Mouse (Mus musculus): ENCODE results near the gene Gm10944. TPM values are rescaled to one million over a fixed set of nuclear protein-coding genes. Genes with fewer than 3 reads are reported as not detected.

The Gm10944 gene
- total RNA-seq (2021): not detected
- long read RNA-seq, experiment 1: 0 reads
- long read RNA-seq, experiment 2: 0 reads

- DNase-seq (ENCODE audit: low spot score in 2 of 2): no peak
These were observed at the start of gene Gm10944 for GRCm38 (mm10) chr10:10681048-10681447. Gm10944 (plus strand) TSS chr10:10681348.

GRCm38 (mm10) chr10:10655991-10656390 lies 25.2 kb upstream of the Gm10944 start:
- no peak for DNase-seq (ENCODE audit: low spot score in 2 of 2)

DNA sequence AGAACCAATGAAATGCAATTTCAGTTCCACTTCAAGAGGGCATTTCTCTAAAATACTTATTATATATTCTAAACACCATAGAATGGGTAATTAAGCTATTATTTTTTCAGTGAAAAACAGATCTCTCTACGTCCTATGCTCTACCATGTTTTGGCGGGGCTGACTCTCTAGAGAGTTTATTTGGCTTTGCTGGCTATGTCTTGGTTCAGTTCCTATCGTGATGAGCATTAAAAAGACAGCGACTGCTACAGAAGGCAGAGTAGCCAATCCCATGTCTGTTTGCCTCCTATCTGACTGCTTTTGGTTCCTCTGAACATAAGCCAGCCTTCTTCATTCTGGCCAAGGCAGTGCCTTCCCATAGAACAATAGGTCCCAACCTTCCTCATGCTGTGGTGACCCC lies 24.5 kb upstream of the Gm10944 start:
- DNase-seq (ENCODE audit: low spot score in 2 of 2): no peak

- DNase-seq (ENCODE audit: low spot score in 2 of 2): no peak
These were observed 22.0 kb upstream of the Gm10944 start for GRCm38 (mm10) chr10:10659161-10659560.

DNA sequence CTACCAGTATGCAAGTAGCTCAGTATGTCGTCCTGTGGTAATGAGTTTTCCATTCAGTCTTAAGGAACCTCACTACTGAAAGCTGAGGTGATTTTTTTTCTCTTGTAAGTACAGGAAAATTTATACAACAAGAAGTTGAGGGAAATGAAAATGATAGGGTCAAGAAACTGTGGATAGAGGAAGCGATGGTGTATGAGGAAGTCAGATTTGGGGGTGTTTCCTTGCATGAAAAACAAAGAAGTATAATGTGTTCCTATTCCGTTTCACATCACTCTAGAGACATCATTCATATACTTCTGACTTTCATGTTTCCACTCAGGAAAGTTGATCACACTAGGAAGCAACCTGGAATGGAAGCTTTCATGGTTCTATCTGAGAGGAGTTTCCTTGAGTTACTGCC lies 21.2 kb upstream of the Gm10944 start:
- DNase-seq (ENCODE audit: low spot score in 2 of 2): no peak

DNA sequence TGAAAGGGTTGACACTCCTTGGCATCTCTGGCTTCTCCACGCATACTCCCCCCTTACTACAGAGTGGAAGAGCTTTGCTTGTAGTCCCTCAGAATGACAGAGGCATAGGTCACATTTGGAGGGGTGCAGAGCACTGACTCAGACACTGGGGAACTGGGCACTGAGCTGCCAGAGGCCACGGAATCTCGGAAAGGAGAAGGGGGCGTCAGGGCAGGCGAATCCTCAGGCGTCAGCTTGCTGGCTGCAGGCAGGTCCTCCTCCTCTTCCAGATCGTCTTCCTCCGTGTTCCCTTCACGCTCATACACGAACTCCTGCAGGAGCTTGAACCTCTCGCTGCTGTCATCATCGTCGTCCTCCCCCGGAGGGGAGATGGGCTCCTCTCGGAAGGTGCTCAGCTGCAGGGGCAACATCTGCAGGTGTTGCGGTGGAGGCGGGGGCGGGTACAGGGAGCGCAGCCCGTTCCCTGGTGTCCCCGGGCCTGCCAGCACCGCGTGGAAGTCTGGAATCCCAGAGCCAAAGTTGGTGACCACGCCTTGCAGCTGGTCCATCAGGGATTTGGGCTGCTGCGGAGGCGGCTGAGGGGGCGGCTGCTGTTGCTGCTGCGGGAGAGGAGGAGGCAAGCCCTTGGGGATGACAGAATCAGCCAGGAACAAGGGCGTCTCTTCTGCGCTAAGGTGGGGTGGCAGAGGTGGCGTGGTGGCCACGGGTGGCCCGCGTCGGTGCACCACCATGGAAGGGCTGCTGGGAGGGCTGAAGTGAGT lies 7.9 kb downstream of the Gm10944 start:
- DNase-seq (ENCODE audit: low spot score in 2 of 2): peak; percentile 61 to 76

GRCm38 (mm10) chr10:10689668-10690223 lies 8.6 kb downstream of the Gm10944 start:
- DNase-seq (ENCODE audit: low spot score in 2 of 2): peak in 1 of 2 experiments; percentile 13

GRCm38 (mm10) chr10:10697497-10697896 lies 16.3 kb downstream of the Gm10944 start:
- DNase-seq (ENCODE audit: low spot score in 2 of 2): peak; percentile 49 to 63

- DNase-seq (ENCODE audit: low spot score in 2 of 2): no peak
These were observed 19.8 kb downstream of the Gm10944 start for GRCm38 (mm10) chr10:10700903-10701302.

- no peak for DNase-seq (ENCODE audit: low spot score in 2 of 2)
These were observed 20.2 kb downstream of the Gm10944 start for GRCm38 (mm10) chr10:10701326-10701725.

DNA sequence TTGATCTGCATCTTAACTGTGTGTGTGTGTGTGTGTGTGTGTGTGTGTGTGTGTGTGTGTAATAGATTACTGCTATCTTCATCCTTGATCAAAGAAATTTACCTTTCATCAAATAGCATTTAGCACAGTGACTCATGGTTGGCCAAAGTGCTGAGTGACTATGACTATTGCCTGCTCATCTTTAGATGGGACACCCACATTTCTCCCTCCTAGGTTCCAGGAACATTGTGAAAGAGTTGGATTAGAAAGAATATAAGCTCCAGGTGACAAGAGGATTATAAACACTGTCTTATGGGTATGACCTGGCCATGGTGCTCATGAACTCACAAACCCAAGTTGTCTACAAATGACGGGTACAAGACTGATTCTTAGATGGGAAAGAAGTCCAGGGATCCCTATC lies 26.9 kb downstream of the Gm10944 start:
- DNase-seq (ENCODE audit: low spot score in 2 of 2): no peak

- DNase-seq (ENCODE audit: low spot score in 2 of 2): no peak
These were observed 29.2 kb downstream of the Gm10944 start for GRCm38 (mm10) chr10:10710359-10710758.

- DNase-seq (ENCODE audit: low spot score in 2 of 2): no peak
These were observed 29.7 kb downstream of the Gm10944 start for GRCm38 (mm10) chr10:10710837-10711236.

- no peak for DNase-seq (ENCODE audit: low spot score in 2 of 2)
These were observed 45.4 kb downstream of the Gm10944 start for GRCm38 (mm10) chr10:10726501-10726900.

Other genes with a start within 250 kb of the Gm10944 start
- under 1 TPM; 0.47 to 0.72 TPM for gene Adgb, start 209.0 kb upstream of the Gm10944 start, total RNA-seq (2021)
- gene Rab32, start 123.1 kb upstream of the Gm10944 start, total RNA-seq (2021): 1 to 10 TPM; 2.1 to 2.2 TPM

All from left cerebral cortex, adult 18-20 months (tissue).